ENCODE assay signal across 21 mouse cellular contexts in genomic region chr6:146876820-146877219, GRCm38 (mm10). TPM values are rescaled to one million over a fixed set of nuclear protein-coding genes. Genes with fewer than 3 reads are reported as not detected.
A peak's percentile ranks its signal among the peaks of the same experiment; 100 is the strongest.
DNase-seq lines count a peak whose midpoint lies in the region; ATAC-seq and TF ChIP-seq lines count a peak whose summit lies in the region.
"Had no signal": no experiment of that assay in that cellular context is flagged by ENCODE, and none has a peak within 500 bp of the region (broad histone marks: within the 10 kb centered on the region; RNA-seq: fewer than 3 reads in every experiment).

No protein-coding gene starts in this region.

- H3K9ac ChIP-seq in heart, embryonic 13.5 days, result no peak overlapping the region
- H3K9ac ChIP-seq: kidney, embryonic 15.5 days; limb, embryonic 15.5 days; neural tube, embryonic 13.5 days had no signal

- 0 out of 2 replicates have a peak, but pooled peaks cover 3% of the 10 kb centered on the region for H3K36me3 ChIP-seq in heart, embryonic 13.5 days
- H3K36me3 ChIP-seq: kidney, embryonic 15.5 days; limb, embryonic 15.5 days; neural tube, embryonic 13.5 days had no signal

- no peak for DNase-seq in heart, adult 9 months (ENCODE audit: low spot score in 2 of 2)
- no peak for DNase-seq in left cerebral cortex, adult 2 months (ENCODE audit: extremely low spot score in 1 of 2, low spot score in 2 of 2)
- no peak for DNase-seq in left cerebral cortex, postnatal 14 days (ENCODE audit: low spot score in 2 of 2)
- DNase-seq in ES-CJ7 (ENCODE audit: low read depth, low spot score) (peak; percentile 26), R1 (ENCODE audit: low read depth, low spot score) (peak; percentile 45)
- no peak for DNase-seq in frontal cortex, postnatal 10 days (ENCODE audit: low spot score in 2 of 2)
- DNase-seq: adrenal gland, adult 8-10 months; cerebellum, adult 2 months; gastrocnemius, postnatal 10 days; layer of hippocampus, adult 9-11 months; thymus, adult 18-20 months had no signal

- H3K9me3 ChIP-seq in heart, embryonic 13.5 days, result peaks cover 7% of the 10 kb centered on the region
- H3K9me3 ChIP-seq: limb, embryonic 15.5 days had no signal

- peaks cover 36% of the 10 kb centered on the region for H3K4me1 ChIP-seq in heart, embryonic 13.5 days
- H3K4me1 ChIP-seq: neural tube, embryonic 13.5 days had no signal

- 87% methylated on average over 2 of the region's 2 CpGs for WGBS in heart, embryonic 13.5 days

- intact Hi-C loops in left cerebral cortex, adult 2 months (cut with DNase I), result loop anchor here (1.0 to 2.0 kb wide), 3 partner anchors 78 to 108 kb away; no protein-coding TSS in a partner anchor
- intact Hi-C loops in left cerebral cortex, postnatal 14 days (cut with DNase I), result loop anchor here (5.0 kb wide), 1 partner anchor 40 kb away; no protein-coding TSS in a partner anchor

- peak; percentile 34 for TF ChIP-seq CTCF in left cerebral cortex, adult 2 months (IDR thresholded peaks at IDR 0.05)

- no peak for ATAC-seq in heart, embryonic 13.5 days (ENCODE audit: extremely low read depth, insufficient number of reproducible peaks, low FRiP score, low TSS enrichment)
- ATAC-seq: forebrain, embryonic 14.5 days had no signal

- H3K4me2 ChIP-seq in heart, embryonic 13.5 days, result no peak overlapping the region
- H3K4me2 ChIP-seq: kidney, embryonic 15.5 days; limb, embryonic 15.5 days; neural tube, embryonic 13.5 days had no signal

- peak overlapping the region; percentile 57 for H3K27ac ChIP-seq in heart, embryonic 13.5 days (replicated peaks)
- H3K27ac ChIP-seq in left cerebral cortex, adult 2 months, result peak overlapping the region; percentile 74
- H3K27ac ChIP-seq: kidney, embryonic 15.5 days; limb, embryonic 15.5 days; neural tube, embryonic 13.5 days had no signal

- no peaks in the 10 kb centered on the region for H3K27me3 ChIP-seq in heart, embryonic 13.5 days (replicated peaks)
- H3K27me3 ChIP-seq: CH12.LX; kidney, embryonic 15.5 days; limb, embryonic 15.5 days; neural tube, embryonic 13.5 days had no signal

- no peak overlapping the region for H3K4me3 ChIP-seq in heart, embryonic 13.5 days
- no peak overlapping the region for H3K4me3 ChIP-seq in left cerebral cortex, adult 2 months
- H3K4me3 ChIP-seq: kidney, embryonic 15.5 days; limb, embryonic 15.5 days; neural tube, embryonic 13.5 days had no signal

RNA-seq across cellular contexts. Expression of gene Ppfibp1, which starts 11.5 kb away (rescaled TPM):
- 47.0 and 48.6 TPM in 2 replicates for polyA plus RNA-seq in heart, embryonic 13.5 days (2015; fragmentation: Nextera tagmentation; extraction: Ambion mirVana)
- 10 to 100 TPM; 61.0 to 61.6 TPM for total RNA-seq in left cerebral cortex, adult 2 months (2021)
- 10 to 100 TPM; 65.4 to 86.1 TPM for total RNA-seq in left cerebral cortex, postnatal 14 days (2021)

RNA-seq across cellular contexts. Expression of gene Smco2, which starts 26.9 kb away (rescaled TPM):
- polyA plus RNA-seq in heart, embryonic 13.5 days (2015; fragmentation: Nextera tagmentation; extraction: Ambion mirVana), result not detected in 2 replicates
- not detected for total RNA-seq in left cerebral cortex, adult 2 months (2021)
- total RNA-seq in left cerebral cortex, postnatal 14 days (2021), result not detected
- total RNA-seq: adrenal gland, adult 8-10 months; CH12.LX; gastrocnemius, postnatal 10 days; left cerebral cortex, postnatal 10 days; megakaryocyte-erythroid progenitor cell, adult 5-6 weeks; monocyte, adult 5-6 weeks had no signal
- polyA plus RNA-seq: cerebellum, adult 2 months; forebrain, embryonic 14.5 days; kidney, embryonic 15.5 days; limb, embryonic 15.5 days; lung, embryonic 16.5 days; neural tube, embryonic 13.5 days had no signal

Comparison
In these comparisons a context has a peak if more than half of its experiments do, and no peak if none do; other contexts are left out.
1. DNase-seq: peak in ES-CJ7 (single experiment) and R1 (single experiment); none in heart, adult 9 months (0 of 2), left cerebral cortex, adult 2 months (0 of 2), left cerebral cortex, postnatal 14 days (0 of 2) and frontal cortex, postnatal 10 days (0 of 2).